Mouse (Mus musculus) lung, postnatal 25 days (tissue): ENCODE data around the gene Camk2d.

Experiments
- DNase-seq: peaks from one replicate; pipeline ENCODE4 v3.0.0; 2022; ENCODE audit warnings: low spot score

Gene Camk2d

DNA sequence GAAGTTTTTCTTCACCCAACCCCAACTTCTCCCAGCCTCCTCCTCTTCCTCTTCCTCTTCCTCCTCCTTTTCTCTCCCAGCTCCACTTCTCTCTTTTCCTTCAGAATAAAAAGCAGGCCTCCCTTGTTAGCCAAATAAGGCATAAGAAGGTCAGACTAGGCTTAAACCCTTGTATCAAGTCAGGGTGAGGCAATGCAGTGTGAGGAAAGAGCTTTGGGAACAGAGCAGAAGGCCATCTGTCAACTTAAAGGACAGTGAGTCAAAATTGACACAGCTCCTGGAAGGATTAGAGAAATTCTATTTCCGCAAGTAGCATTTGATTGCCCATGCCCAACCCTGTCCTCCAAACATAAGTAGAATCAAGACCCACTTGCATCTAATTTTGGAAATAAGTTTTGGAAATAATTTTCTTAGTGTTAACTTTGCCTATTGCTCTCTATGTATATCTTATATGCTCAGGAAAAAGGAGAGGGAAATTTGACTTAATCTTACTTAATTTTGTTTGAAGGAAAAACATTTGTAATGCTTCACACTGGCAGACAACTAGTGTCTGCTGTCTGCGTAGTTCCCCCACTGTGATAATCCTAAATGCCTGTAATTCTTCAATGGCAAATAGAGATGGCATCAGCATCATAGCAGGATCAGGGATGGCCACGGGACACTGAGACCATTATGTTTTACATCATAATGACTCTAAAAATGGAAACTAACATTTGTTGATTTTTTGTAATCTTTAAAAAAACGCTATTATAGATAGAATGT is 16.8 kb downstream of the Camk2d start:
- peak; percentile 48 for DNase-seq

DNA sequence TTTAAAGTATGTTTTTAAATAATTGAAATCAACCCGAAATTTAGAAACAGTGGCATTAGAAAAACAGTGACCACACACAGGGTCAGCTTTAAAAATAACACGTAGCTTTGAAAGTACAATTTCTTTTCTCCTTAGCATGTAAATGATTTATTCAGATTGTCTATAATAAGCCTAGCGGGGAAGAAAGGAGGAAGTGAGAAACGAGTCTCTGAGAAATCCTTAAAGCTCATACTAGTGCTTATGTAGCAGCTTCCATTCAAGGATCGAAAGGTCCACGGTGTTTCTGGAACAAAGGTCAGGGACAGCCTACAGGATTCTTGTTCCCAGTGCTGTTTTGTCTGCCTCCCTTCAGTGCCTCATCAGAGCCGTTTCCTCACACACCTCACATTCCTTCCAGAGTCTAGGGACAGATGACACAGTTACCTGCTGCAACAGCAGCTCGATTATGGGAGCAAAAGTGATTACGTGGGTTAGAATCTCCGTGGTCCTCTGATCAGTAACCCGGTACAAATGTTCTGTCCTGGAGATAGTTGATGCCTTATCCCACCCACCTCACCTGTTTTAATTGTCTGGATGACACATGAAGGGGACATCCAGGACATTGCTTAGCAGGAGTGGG is 17.5 kb downstream of the Camk2d start:
- no peak for DNase-seq

- no peak for DNase-seq
Observed at GRCm38 (mm10) chr3:126615306-126615705, 19.2 kb downstream of the Camk2d start.

GRCm38 (mm10) chr3:126620152-126620551 is 24.1 kb downstream of the Camk2d start:
- DNase-seq = no peak

- no peak for DNase-seq
Observed at GRCm38 (mm10) chr3:126622509-126622908, 26.4 kb downstream of the Camk2d start.

- DNase-seq = no peak
Observed at GRCm38 (mm10) chr3:126624994-126625763, 29.1 kb downstream of the Camk2d start.

DNA sequence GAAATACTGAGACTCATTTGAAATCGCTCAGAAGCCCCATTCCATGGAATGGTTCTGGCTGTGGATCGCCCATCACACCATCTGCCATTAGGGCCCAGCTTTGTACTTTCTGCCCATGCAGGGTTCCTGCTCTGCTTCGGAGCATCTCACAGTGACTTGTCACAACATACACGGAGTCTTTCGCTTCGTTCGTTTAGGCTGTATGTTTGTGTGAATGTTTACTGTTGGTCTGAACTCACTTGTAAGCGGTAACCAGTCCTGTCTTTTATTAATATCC is 29.6 kb downstream of the Camk2d start:
- DNase-seq = no peak

GRCm38 (mm10) chr3:126627968-126628367 is 31.9 kb downstream of the Camk2d start:
- DNase-seq = no peak

- no peak for DNase-seq
Observed at GRCm38 (mm10) chr3:126628380-126628779, 32.3 kb downstream of the Camk2d start.

GRCm38 (mm10) chr3:126629040-126629439 is 32.9 kb downstream of the Camk2d start:
- DNase-seq = peak; percentile 43

DNA sequence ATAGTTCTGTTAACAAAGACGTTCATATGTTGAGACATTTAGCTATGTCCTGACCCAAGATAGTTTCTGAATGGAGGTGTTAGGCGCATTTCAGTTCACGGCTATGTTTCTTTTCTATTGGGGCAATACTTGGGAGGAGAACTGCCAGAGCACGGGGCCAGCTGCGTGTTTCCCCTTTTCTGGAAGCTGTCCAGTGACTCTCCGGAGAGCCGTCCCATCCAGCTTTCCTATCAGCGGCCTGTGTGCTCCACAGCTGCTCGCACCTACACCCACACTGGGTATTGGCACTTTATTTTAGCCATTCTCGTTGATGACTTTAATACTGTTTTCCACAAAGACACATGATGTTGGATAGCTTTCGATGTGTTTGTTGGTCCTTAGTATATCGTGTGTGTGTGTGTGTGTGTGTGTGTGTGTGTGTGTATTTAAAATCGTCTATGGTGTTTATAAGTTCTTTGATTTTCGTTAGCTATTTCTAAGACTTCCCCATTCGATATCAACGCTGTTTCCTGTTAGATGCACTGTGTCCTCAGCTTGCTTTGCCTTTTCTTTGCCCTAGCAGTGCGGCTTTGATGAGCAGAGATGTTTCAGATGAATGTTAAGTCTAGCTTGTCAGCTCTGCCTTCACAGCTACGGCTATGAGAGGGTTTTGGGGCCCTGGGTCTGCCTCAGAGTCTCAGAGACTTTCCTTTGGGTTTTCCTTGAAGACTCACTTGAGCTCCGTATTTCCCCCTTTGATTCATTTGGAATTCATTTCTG is 34.2 kb downstream of the Camk2d start:
- DNase-seq = peak; percentile 43

DNA sequence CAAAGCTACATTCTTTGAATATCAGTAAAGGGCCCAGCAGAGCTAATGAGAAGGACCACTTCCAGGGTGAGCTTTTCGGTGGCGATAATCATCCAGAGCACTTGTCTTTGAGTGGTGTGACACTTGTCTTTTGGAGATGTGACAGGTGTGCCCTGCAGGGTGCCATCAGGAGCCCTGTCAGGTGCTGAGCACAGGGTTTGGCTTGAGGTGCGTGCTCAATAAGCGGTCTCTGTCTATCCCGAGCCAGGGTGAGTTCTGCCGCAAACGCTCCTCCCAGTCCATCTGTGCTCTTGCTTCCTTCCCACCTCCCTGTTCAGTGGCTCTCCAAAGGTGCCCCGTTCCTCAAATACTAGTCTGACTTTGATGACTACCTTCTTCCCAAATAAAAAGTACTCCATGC is 35.5 kb downstream of the Camk2d start:
- DNase-seq = no peak

- no peak for DNase-seq
Observed at GRCm38 (mm10) chr3:126632580-126632979, 36.5 kb downstream of the Camk2d start.

DNA sequence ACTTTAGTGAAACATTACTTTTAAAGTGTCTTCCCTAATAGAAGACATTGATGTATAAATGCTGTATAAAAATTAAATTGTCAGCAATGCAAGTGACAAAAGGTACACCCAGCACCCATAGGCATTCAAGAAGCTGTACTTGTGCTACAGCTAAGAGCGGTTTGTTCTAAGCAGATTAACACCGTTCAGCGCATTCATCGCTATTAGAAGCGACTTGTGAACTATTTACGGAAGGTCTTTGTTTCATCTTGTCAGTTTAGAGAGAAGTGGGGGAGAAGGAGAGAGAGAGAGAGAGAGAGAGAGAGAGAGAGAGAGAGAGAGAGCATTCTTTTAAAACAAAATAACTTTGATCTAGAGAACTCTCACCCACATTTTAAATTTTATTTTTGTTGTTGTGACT is 38.1 kb downstream of the Camk2d start:
- no peak for DNase-seq

DNA sequence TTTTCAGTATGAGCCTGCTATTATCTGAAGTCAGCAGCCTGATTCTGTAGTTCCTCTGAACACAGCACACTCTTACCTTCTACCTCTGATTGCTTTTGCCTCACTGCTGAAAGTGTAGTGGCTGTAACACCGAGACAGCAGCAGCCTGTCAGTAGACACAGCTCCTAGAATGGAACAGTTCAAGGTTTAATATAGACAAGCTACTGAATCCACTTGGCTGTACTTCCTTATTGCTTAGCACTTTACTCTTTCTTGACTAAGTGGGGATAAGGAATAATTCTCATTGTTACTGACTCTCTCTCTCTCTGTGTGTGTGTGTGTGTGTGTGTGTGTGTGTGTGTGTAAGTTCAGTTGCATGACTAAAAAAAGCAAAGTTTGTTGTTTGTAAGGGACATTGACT is 42.2 kb downstream of the Camk2d start:
- DNase-seq = no peak

GRCm38 (mm10) chr3:126639098-126639513 is 43.0 kb downstream of the Camk2d start:
- DNase-seq = peak; percentile 72

- DNase-seq = no peak
Observed at GRCm38 (mm10) chr3:126640443-126641251, 44.5 kb downstream of the Camk2d start.

DNA sequence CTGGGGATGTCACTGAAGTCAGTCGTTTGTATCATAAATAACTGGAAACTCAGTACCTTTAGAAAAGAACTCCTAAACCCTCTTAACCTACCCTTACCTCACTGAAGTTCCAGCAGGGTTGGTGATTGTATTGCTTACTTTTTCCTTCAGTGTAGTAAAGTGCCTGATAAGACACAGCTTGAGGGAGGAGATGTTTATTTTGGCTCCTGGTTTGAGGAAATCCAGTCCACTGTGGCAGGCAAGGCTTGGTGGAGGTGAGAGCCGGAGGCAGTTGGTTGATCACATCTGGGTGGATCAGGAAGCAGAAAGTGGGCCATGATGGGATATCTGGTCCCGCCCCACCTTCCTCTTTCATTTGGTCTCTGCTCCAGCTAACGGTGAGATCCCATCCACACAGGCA is 45.3 kb downstream of the Camk2d start:
- peak; percentile 69 for DNase-seq

DNA sequence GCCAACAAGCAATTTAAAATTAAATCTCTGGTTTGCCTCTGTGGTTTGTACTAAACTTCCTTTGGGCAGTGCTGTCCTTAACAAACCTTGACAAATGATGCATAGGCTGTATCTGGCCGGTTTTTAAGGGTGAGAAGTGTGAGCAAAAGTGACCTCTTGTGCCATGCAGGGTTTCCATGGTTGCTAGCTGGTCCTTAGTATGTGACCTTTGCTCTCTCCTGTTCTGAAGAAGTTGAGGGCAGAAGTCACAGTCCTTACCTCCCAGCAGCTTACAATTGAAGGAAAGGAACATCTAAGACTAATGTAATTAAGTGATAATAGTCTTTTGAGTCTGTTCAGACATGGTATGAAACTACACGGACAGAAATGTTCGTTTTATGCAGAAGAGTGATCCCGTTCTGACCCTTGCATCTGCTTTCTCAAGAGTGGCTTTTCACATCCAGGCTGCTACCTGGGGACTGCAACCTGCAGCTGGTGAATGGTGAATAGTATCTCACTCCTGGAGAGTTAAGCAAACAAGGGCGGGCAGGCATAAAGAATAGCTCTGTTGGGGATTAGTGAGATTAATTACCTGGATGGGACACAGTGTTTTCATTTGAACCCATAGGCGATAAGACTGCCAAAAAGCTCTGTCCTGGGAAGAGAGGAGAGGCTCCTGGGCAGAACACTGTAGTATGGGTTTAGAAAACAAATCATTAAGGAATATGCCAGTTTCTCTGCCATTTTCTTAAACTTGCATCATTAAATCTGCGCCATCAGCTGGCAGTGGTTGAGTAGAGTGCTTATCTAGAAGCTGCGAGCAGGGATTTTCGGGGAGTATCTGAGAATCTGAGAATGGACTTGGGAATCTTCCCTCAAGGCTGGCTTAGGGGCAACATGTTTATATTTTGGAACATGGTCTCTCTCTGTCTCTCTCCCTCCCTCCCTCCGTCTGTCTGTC is 47.2 kb downstream of the Camk2d start:
- no peak for DNase-seq

- DNase-seq = no peak
Observed at GRCm38 (mm10) chr3:126650332-126650731, 54.2 kb downstream of the Camk2d start.

- no peak for DNase-seq
Observed at GRCm38 (mm10) chr3:126650747-126651146, 54.6 kb downstream of the Camk2d start.
